Mouse (Mus musculus): ENCODE data around the gene Fbxo9.

DNA sequence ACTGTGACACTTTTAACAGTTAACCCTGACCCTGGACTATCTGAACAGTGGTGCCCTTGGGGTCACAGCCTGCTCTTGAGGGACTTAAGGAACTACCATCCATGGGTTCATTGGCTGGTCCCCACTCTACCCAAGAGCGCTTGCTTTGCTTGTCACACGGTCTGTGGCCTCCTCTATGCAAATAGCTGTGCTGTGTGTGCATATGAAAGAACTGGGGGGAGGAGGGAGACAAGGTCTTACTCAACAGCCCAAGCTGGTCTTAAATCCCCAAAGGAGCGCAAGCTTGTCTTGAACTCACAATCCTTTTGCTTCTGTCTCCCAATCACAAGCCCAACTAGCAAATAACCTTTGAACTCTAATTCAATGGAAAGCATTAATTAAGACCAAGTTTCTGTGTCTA, 54.6 kb downstream of the Fbxo9 start:
- no peak for TF ChIP-seq POLR2A (IDR thresholded peaks at IDR 0.05; ENCODE audit: control insufficient read depth, low read depth, low read length)
- TF ChIP-seq CTCF (IDR thresholded peaks at IDR 0.05; ENCODE audit: control insufficient read depth, insufficient read depth, insufficient replicate concordance, low read depth, low read length) = no peak

All from testis, adult 2 months (tissue).